9 mouse cellular contexts compared by ENCODE assay signal in genomic region chr3:87973593-87974380, GRCm38 (mm10). TPM values are rescaled to one million over a fixed set of nuclear protein-coding genes. Genes with fewer than 3 reads are reported as not detected.
DNase-seq lines count a peak whose midpoint lies in the region; ATAC-seq and TF ChIP-seq lines count a peak whose summit lies in the region.
"Had no signal": no experiment of that assay in that cellular context is flagged by ENCODE, and none has a peak within 500 bp of the region (broad histone marks: within the 10 kb centered on the region; RNA-seq: fewer than 3 reads in every experiment).

No protein-coding gene starts in this region.

- peaks cover 24% of the 10 kb centered on the region for H3K4me1 ChIP-seq in liver, embryonic 12.5 days
- peaks cover 13% of the 10 kb centered on the region for H3K4me1 ChIP-seq in liver, postnatal 0 days (ENCODE audit: insufficient read depth)
- H3K4me1 ChIP-seq in forebrain, embryonic 12.5 days: peaks cover 68% of the 10 kb centered on the region
- peaks cover 48% of the 10 kb centered on the region for H3K4me1 ChIP-seq in limb, embryonic 10.5 days
- peaks cover 8% of the 10 kb centered on the region for H3K4me1 ChIP-seq in small intestine, adult 2 months (ENCODE audit: control insufficient read depth, insufficient read depth, insufficient read length, low read length)

- no peak for TF ChIP-seq CTCF in liver, postnatal 0 days (IDR thresholded peaks at IDR 0.05; ENCODE audit: low read depth)
- no peak for TF ChIP-seq CTCF in small intestine, adult 2 months (IDR thresholded peaks at IDR 0.05; ENCODE audit: extremely low read depth, insufficient read length, insufficient replicate concordance, low read depth, low read length)

- intact Hi-C loops in left cerebral cortex, postnatal 25 days (cut with DNase I): no loop called here

- TF ChIP-seq POLR2A in small intestine, adult 2 months (IDR thresholded peaks at IDR 0.05; ENCODE audit: low read depth, low read length): no peak

- TF ChIP-seq EP300 in liver, postnatal 0 days (IDR thresholded peaks at IDR 0.05; ENCODE audit: low read depth): no peak

- ATAC-seq in liver, embryonic 12.5 days: no peak
- no peak for ATAC-seq in liver, postnatal 0 days
- peak; percentile 18 for ATAC-seq in forebrain, embryonic 12.5 days (ENCODE audit: low FRiP score)
- no peak for ATAC-seq in cerebellum, adult (ENCODE audit: insufficient number of reproducible peaks, low FRiP score, low TSS enrichment)

- H3K4me3 ChIP-seq in liver, embryonic 12.5 days: 0 out of 2 replicates have a peak overlapping the region, but pooled peaks have one; percentile 9
- no peak overlapping the region for H3K4me3 ChIP-seq in liver, postnatal 0 days (ENCODE audit: low read depth, low read length)
- peak overlapping the region; percentile 75 for H3K4me3 ChIP-seq in forebrain, embryonic 12.5 days (replicated peaks)
- peak overlapping the region; percentile 21 for H3K4me3 ChIP-seq in limb, embryonic 10.5 days
- H3K4me3 ChIP-seq in small intestine, adult 2 months (ENCODE audit: low read depth, low read length): peak overlapping the region; percentile 12; the same call in 1 of the 2 replicates

- no peak overlapping the region for H3K27ac ChIP-seq in liver, embryonic 12.5 days
- H3K27ac ChIP-seq in liver, postnatal 0 days (ENCODE audit: low read depth): no peak overlapping the region
- peak overlapping the region; percentile 94 for H3K27ac ChIP-seq in forebrain, embryonic 12.5 days
- H3K27ac ChIP-seq in limb, embryonic 10.5 days: peak overlapping the region; percentile 53
- no peak overlapping the region for H3K27ac ChIP-seq in small intestine, adult 2 months (ENCODE audit: insufficient read depth, low read depth, low read length)

- DNase-seq in liver, postnatal 0 days: no peak
- no peak for DNase-seq in limb, embryonic 10.5 days (ENCODE audit: low spot score)
- no peak for DNase-seq in kidney, adult 18-20 months
- DNase-seq in left cerebral cortex, postnatal 25 days (ENCODE audit: low spot score in 2 of 2): no peak

- H3K36me3 ChIP-seq in liver, embryonic 12.5 days: no peaks in the 10 kb centered on the region
- H3K36me3 ChIP-seq in liver, postnatal 0 days (replicated peaks; ENCODE audit: insufficient read depth, low read length): no peaks in the 10 kb centered on the region
- H3K36me3 ChIP-seq in forebrain, embryonic 12.5 days (replicated peaks): peaks cover 36% of the 10 kb centered on the region
- peaks cover 20% of the 10 kb centered on the region for H3K36me3 ChIP-seq in limb, embryonic 10.5 days
- no peaks in the 10 kb centered on the region for H3K36me3 ChIP-seq in small intestine, adult 2 months (ENCODE audit: control insufficient read depth, insufficient read depth, low read length)

- peaks cover 95% of the 10 kb centered on the region for H3K27me3 ChIP-seq in liver, embryonic 12.5 days (replicated peaks)
- H3K27me3 ChIP-seq in liver, postnatal 0 days (ENCODE audit: insufficient read depth, low read length): peaks cover 52% of the 10 kb centered on the region
- no peaks in the 10 kb centered on the region for H3K27me3 ChIP-seq in forebrain, embryonic 12.5 days
- H3K27me3 ChIP-seq in limb, embryonic 10.5 days (ENCODE audit: low read depth, poor library complexity, severe bottlenecking): peaks cover 40% of the 10 kb centered on the region
- peaks cover 28% of the 10 kb centered on the region for H3K27me3 ChIP-seq in small intestine, adult 2 months (ENCODE audit: control insufficient read depth, insufficient read depth, low read length)

- H3K9me3 ChIP-seq in liver, embryonic 12.5 days (replicated peaks): no peaks in the 10 kb centered on the region
- no peaks in the 10 kb centered on the region for H3K9me3 ChIP-seq in liver, postnatal 0 days (ENCODE audit: low read length)
- no peaks in the 10 kb centered on the region for H3K9me3 ChIP-seq in forebrain, embryonic 12.5 days
- no peaks in the 10 kb centered on the region for H3K9me3 ChIP-seq in limb, embryonic 10.5 days (replicated peaks)

- 53% methylated on average over 14 of the region's 14 CpGs for WGBS in liver, embryonic 12.5 days (ENCODE audit: insufficient replicate concordance)
- WGBS in liver, postnatal 0 days (ENCODE audit: insufficient replicate concordance): 65% methylated on average over 14 of the region's 14 CpGs
- WGBS in forebrain, embryonic 12.5 days: 9% methylated on average over 14 of the region's 14 CpGs
- 27% methylated on average over 14 of the region's 14 CpGs for WGBS in limb, embryonic 10.5 days
- 80% methylated on average over 14 of the region's 14 CpGs for WGBS in small intestine, adult 2 months

- no peak overlapping the region for H3K9ac ChIP-seq in liver, embryonic 12.5 days
- H3K9ac ChIP-seq in liver, postnatal 0 days (replicated peaks): no peak overlapping the region
- H3K9ac ChIP-seq in forebrain, embryonic 12.5 days: peak overlapping the region; percentile 92

- peak overlapping the region; percentile 62; the same call in 1 of the 2 replicates for H3K4me2 ChIP-seq in liver, embryonic 12.5 days
- no peak overlapping the region for H3K4me2 ChIP-seq in liver, postnatal 0 days (ENCODE audit: low read depth, low read length)
- H3K4me2 ChIP-seq in forebrain, embryonic 12.5 days: peak overlapping the region; percentile 83

RNA-seq across cellular contexts. Expression of gene Nes, which starts 2.9 kb away (rescaled TPM):
- polyA plus RNA-seq in liver, embryonic 12.5 days (2016; fragmentation: Nextera tagmentation; extraction: Ambion mirVana): 7.2 and 7.3 TPM in 2 replicates
- polyA plus RNA-seq in liver, postnatal 0 days (2015; fragmentation: Nextera tagmentation; extraction: Ambion mirVana): 0.83 and 0.95 TPM in 2 replicates
- 148 and 162 TPM in 2 replicates for polyA plus RNA-seq in forebrain, embryonic 12.5 days (2016; fragmentation: Nextera tagmentation; extraction: Ambion mirVana)
- polyA plus RNA-seq in limb, embryonic 10.5 days (2016; fragmentation: Nextera tagmentation; extraction: Ambion mirVana): 13.5 and 14.6 TPM in 2 replicates
- polyA plus RNA-seq in small intestine, adult 2 months (2012; rRNA removed): 2.6 and 5.0 TPM in 2 replicates
- 1 to 10 TPM; 5.2 to 6.2 TPM for total RNA-seq in left cerebral cortex, postnatal 25 days (2021)
- total RNA-seq: MEL had no signal

RNA-seq across cellular contexts. Expression of gene Crabp2, which starts 25.3 kb away (rescaled TPM):
- 3.9 and 6.5 TPM in 2 replicates for polyA plus RNA-seq in liver, embryonic 12.5 days (2016; fragmentation: Nextera tagmentation; extraction: Ambion mirVana)
- polyA plus RNA-seq in liver, postnatal 0 days (2015; fragmentation: Nextera tagmentation; extraction: Ambion mirVana): not detected in 2 replicates
- polyA plus RNA-seq in forebrain, embryonic 12.5 days (2016; fragmentation: Nextera tagmentation; extraction: Ambion mirVana): 246 TPM in 2 replicates
- 944 and 1,066 TPM in 2 replicates for polyA plus RNA-seq in limb, embryonic 10.5 days (2016; fragmentation: Nextera tagmentation; extraction: Ambion mirVana)
- 0.10 TPM in 1 of 2 replicates, not detected in the other for polyA plus RNA-seq in small intestine, adult 2 months (2012; rRNA removed)
- 1 to 10 TPM; 3.9 to 5.7 TPM for total RNA-seq in left cerebral cortex, postnatal 25 days (2021)

RNA-seq across cellular contexts. Expression of gene Bcan, which starts 26.2 kb away (rescaled TPM):
- polyA plus RNA-seq in liver, embryonic 12.5 days (2016; fragmentation: Nextera tagmentation; extraction: Ambion mirVana): not detected in 2 replicates
- 0.05 TPM in 1 of 2 replicates, not detected in the other for polyA plus RNA-seq in liver, postnatal 0 days (2015; fragmentation: Nextera tagmentation; extraction: Ambion mirVana)
- 1.7 and 3.6 TPM in 2 replicates for polyA plus RNA-seq in forebrain, embryonic 12.5 days (2016; fragmentation: Nextera tagmentation; extraction: Ambion mirVana)
- polyA plus RNA-seq in limb, embryonic 10.5 days (2016; fragmentation: Nextera tagmentation; extraction: Ambion mirVana): not detected in 2 replicates
- polyA plus RNA-seq in small intestine, adult 2 months (2012; rRNA removed): 0.04 and 0.24 TPM in 2 replicates
- total RNA-seq in left cerebral cortex, postnatal 25 days (2021): 100 to 1,000 TPM; 257 to 284 TPM
- total RNA-seq: MEL had no signal

RNA-seq across cellular contexts. Expression of gene Rrnad1, which starts 43.3 kb away (rescaled TPM):
- polyA plus RNA-seq in liver, embryonic 12.5 days (2016; fragmentation: Nextera tagmentation; extraction: Ambion mirVana): 11.1 and 11.4 TPM in 2 replicates
- 4.3 TPM in 2 replicates for polyA plus RNA-seq in liver, postnatal 0 days (2015; fragmentation: Nextera tagmentation; extraction: Ambion mirVana)
- 20.5 and 23.7 TPM in 2 replicates for polyA plus RNA-seq in forebrain, embryonic 12.5 days (2016; fragmentation: Nextera tagmentation; extraction: Ambion mirVana)
- 21.1 and 21.7 TPM in 2 replicates for polyA plus RNA-seq in limb, embryonic 10.5 days (2016; fragmentation: Nextera tagmentation; extraction: Ambion mirVana)
- polyA plus RNA-seq in small intestine, adult 2 months (2012; rRNA removed): 12.5 and 17.3 TPM in 2 replicates
- total RNA-seq in left cerebral cortex, postnatal 25 days (2021): 10 to 100 TPM; 19.5 to 21.8 TPM

RNA-seq across cellular contexts. Expression of gene Isg20l2, which starts 43.7 kb away (rescaled TPM):
- 51.9 and 52.2 TPM in 2 replicates for polyA plus RNA-seq in liver, embryonic 12.5 days (2016; fragmentation: Nextera tagmentation; extraction: Ambion mirVana)
- 12.3 and 13.2 TPM in 2 replicates for polyA plus RNA-seq in liver, postnatal 0 days (2015; fragmentation: Nextera tagmentation; extraction: Ambion mirVana)
- polyA plus RNA-seq in forebrain, embryonic 12.5 days (2016; fragmentation: Nextera tagmentation; extraction: Ambion mirVana): 80.5 and 88.2 TPM in 2 replicates
- 84.8 and 86.0 TPM in 2 replicates for polyA plus RNA-seq in limb, embryonic 10.5 days (2016; fragmentation: Nextera tagmentation; extraction: Ambion mirVana)
- polyA plus RNA-seq in small intestine, adult 2 months (2012; rRNA removed): 3.9 and 7.0 TPM in 2 replicates
- 10 to 100 TPM; 12.8 to 16.0 TPM for total RNA-seq in left cerebral cortex, postnatal 25 days (2021)

Comparison
In these comparisons a context has a peak if more than half of its experiments do, and no peak if none do; other contexts are left out.
1. H3K27ac ChIP-seq: peak in forebrain, embryonic 12.5 days (single experiment) and limb, embryonic 10.5 days (single experiment); none in liver, embryonic 12.5 days (single experiment), liver, postnatal 0 days (single experiment) and small intestine, adult 2 months (single experiment).
2. RNA of gene Crabp2, which starts 25.3 kb away (polyA plus RNA-seq): 944 to 1,066 TPM in limb, embryonic 10.5 days and 246 TPM in forebrain, embryonic 12.5 days; 3.9 to 6.5 TPM in liver, embryonic 12.5 days, 0.10 TPM in small intestine, adult 2 months and not detected in liver, postnatal 0 days; every median in the first group is over 10 times any median in the second.